Mouse (Mus musculus): ENCODE measurements at regions not wholly inside any gene's neighbourhood (a gene's known extent, or its start where the extent isn't known, plus 50 kb on each side); places are given as distances from the start of the nearest gene placed in this dataset.

DNA sequence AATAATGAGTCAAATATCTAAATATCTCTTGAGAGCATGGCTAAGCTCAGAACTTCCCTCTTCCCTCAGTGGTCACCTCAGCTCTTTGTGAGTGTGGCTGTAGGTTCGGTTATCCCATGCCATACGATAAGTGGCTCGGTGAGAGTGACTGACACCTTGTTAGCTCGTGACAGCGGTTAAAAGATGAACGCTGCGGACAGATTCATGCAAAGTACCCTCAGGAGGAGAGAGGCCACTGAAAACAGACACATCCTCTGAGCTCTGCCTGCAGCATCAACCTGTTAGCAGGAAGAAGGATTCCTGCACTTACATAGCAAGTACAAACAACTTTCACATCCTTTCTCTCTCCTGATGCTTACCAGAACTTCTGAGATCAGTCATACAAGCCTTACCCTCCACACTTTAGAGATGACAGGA, 163.2 kb upstream of the Bcl6 start:
- no peak for DNase-seq (ENCODE audit: low spot score in 2 of 2)

DNA sequence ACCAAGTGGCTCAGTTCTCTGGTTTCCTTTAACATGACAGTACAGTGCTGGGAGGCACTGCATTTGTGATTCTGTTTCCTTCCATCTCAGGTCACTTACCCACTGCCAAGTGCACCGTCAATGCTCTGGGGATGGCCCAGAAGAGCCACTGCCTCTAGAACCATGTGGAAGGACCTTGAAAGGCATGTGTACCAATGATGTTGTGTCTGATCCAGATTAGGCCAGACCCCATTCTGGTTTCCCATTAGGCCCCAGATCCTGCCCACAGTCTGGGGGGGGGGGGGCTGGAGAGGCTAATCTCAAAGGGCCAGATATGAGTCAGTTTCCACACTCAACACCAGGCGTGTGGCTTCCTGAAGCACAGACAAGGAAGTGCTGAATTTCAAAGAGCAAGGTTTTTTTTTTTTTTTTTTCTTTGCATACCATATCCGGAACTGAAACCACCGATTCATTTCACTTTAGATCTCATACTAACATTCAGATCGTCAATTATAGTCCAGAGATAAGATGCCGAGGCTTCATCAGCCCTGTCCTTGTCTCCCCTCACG, 162.6 kb upstream of the Bcl6 start:
- DNase-seq (ENCODE audit: low spot score in 2 of 2): peak in 1 of 2 experiments; percentile 25

DNA sequence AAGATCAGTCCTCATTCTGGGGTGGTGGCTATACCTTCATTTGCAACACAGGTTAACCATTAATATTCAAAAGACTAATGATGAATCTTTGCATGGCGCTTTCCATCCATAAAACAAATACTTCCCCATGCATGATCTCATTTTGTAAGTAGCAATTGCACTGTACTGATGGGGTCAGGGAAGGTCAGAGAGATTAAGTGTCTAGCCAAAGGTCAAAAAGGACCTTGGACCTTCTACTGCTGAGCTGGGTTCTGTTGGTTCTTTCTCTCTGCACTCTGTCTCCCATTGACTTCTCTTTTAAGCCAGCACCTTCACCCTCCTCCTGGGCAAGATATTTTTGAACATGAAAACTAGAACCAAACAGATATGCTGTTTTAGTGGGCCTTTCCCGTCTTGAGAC, 161.9 kb upstream of the Bcl6 start:
- no peak for DNase-seq (ENCODE audit: low spot score in 2 of 2)

DNA sequence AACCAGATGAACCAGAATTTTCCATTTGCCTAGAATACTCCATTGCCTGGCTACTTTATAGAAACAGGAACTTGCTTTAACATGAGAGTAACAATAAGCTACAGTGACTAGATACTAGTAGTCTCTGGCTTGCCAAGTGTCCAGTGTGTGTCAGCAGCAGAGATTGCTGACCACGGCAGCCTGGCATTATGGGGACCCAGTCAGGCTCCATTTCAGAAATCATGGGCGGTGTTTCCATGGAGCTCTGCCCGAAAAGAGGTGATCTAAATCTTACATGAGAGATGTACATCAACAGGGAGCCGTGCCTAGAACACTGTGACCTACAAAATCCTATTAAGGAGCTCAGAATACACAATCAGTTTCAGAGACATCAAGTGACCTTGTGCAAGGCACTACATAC, 160.8 kb upstream of the Bcl6 start:
- peak; percentile 73 for DNase-seq (ENCODE audit: low spot score in 2 of 2)

DNA sequence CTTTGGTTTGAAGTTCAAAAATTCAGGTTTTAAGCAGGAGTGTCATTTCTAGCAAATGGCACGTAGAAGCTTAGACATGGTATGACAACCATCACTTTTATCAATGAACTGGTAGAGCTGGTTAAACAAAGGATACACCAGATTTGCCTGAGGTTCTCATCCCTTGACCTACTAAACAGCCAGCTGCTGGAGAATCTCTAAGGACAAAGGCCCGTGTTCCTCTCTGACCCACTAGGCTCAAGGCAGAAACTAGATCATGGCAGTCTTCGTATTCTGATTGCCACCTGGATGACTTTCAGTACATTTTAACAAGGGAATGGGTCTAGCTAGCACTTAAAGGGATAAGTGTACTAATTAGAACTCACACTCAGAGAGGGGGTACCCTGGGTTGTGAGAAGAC, 155.2 kb upstream of the Bcl6 start:
- DNase-seq (ENCODE audit: low spot score in 2 of 2): no peak

DNA sequence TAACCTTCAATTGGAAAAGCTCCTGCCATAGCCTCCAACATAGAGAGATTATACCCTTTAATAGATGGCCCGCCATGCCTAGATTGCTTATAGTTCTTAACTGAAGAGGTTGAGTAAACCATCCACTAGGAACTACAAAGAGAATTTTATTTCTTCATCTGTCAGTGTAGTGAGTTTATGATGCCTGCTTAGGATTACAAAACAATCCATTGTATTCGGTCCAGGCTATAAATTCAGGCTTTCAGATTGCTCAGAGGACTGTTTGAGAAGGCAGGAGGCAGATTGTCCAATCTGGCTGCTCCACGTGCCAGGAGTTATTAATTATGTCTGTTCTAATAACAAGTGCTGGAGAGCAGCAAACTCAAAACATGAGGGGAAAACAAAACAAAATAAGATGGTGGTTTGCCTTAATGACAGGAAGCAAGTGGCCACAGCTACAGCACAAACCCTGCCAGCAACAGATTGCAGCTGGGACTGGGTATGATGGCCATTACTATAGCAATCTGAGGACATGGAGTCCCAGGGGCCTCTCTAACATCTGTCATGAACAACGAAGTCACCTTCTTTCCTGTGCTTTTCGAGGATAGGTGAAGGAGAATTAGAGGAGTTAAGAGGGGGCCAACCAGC, 154.4 kb upstream of the Bcl6 start:
- no peak for DNase-seq (ENCODE audit: low spot score in 2 of 2)

DNA sequence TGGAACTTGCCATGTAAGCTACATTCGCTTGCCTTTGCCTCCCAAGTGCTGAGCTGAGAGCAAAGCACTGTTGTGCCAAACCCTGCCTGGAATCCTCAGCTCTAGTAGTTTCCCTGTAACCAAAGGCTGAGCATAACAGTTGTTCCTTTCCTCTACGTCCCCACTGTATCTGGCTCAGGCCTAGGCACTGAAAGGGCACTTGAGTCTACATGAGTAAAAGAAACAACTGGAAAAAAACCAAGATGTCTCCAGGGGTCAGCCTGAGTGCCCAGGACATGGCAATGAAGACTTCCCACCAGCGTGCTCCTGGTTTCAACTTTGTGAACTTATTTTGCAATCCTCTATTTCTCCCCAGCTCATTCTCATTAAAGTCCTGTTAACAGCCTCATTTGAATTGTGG, 150.5 kb upstream of the Bcl6 start:
- DNase-seq (ENCODE audit: low spot score in 2 of 2): no peak

DNA sequence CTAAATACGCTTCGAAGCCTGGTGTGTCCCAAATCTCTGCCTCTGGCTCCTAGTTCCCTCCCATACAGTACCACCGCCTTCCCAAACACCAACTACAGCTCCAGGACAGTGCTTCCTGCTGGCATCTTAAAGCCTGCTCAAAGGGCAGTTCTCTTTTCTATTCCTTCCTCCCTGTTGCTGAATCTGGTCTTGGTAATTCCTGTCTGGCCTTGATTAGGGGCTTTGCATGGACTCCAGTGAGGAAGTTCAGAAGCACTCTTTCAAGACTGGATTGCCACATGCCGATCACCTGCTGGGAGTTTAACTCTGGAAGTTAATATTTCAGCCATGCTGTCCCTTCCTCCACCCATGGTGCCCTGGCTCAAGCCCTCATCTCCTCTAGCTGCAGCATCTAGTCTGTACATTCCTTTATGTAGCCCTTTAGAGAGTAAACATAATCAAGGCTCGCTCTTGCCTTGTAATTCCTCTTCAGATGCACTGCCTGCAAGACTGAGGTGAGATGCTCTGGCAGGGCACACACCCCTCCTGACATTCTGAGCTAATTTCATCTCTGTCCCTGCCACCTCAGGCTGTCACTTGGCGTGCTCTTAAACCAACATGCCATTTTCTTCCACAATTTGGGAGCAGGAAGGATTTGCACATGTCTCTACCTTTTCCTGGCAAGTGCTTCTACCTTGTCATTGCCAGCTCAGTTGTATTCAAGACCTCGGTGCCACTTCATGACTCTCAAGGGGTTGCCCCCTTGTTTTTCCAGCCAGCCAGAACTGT, 148.8 kb upstream of the Bcl6 start:
- DNase-seq (ENCODE audit: low spot score in 2 of 2): no peak

DNA sequence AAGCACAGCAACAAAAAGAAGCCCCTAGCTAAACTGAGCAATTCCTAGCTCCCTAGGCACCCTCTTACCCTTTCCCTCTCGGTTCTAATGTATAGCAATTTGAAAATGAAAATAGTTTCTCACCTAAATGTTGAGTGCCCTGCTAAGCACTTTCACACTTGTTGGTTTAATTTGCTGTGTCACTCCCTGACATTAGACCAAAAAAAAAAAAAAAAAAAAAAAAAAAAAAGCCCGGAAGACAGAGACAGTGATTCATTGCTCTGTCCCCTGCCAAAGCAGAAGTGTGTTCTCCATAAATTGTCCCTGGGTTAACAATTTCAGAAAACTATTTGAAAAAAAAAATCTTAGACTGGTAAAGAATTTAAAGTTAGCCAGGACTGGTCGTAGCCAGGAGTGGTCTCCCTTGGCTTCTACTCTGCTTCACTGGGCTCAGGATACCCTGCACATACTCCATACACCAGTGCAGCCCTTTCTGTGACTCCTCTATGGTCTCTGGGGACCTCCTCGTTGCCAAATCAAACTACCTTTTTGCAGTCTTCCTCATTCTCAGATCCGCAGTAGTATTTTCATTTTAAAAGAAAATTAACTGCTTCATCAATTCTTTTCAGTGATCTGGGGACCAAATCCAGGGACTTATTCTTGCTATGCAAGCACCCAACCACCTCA, 148.0 kb upstream of the Bcl6 start:
- DNase-seq (ENCODE audit: low spot score in 2 of 2): no peak

DNA sequence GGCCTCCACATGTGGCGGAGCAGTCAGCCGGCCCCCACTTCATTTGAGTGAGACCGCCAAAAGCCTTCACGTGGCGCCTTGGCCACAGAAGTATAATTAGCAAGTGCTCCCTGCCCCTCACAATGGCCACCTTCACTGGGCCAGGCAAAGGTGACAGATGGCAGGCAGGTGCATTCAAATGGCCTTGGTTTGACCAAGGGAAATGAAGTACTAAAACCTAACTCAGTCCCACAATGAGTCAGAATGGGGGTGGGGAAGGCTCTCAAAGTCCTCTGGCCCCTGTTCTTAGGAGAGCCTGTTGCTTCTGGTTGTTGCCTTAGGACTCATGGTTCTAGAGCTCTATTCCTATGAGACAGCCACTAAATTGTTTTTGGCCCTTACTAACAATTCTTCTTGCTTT, 147.2 kb upstream of the Bcl6 start:
- DNase-seq (ENCODE audit: low spot score in 2 of 2): no peak

DNA sequence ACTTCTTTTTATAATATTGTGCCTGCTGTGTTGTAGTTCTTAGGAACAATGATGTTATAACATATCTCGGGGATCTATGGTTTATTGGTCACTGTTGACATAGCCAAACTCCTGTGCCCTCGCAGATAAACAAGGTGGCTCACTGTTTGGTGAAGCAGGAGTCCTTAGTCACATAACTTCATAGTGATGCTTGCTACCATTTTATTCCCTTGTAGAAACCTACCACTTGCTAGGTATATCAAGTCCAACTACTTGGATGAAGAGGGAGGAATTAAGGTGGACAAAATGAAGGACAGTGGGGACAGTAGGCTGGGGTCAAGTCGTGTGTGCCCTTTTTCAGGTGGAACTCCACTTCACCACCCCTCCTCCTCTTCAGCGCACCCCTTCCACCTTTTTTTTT, 146.7 kb upstream of the Bcl6 start:
- no peak for DNase-seq (ENCODE audit: low spot score in 2 of 2)

DNA sequence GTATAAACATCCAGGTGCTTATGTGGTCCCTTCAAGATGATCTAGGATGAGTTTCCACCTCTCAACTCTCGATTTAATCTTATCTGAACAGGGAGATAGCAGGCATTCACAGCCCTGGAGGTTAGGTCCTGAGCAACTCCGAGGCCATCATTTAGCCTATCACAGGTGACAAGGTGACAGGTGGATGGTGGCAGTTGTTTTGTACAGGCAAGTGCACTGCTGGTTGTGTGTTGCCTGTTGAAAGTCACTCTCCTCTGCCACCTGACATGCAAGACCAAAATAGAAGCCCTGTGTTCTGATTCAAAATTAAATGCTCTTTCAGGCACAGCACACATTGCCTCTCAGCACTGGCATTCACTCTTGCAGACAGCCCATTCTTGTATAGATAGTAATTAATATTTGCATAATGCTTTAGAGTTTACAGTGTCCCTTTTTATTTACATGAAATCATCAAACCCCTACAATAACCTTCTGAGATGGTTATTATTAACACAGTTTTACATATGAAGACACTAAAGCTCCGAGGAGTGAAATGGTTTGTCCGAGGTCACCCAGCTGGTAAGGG, 145.9 kb upstream of the Bcl6 start:
- no peak for DNase-seq (ENCODE audit: low spot score in 2 of 2)

DNA sequence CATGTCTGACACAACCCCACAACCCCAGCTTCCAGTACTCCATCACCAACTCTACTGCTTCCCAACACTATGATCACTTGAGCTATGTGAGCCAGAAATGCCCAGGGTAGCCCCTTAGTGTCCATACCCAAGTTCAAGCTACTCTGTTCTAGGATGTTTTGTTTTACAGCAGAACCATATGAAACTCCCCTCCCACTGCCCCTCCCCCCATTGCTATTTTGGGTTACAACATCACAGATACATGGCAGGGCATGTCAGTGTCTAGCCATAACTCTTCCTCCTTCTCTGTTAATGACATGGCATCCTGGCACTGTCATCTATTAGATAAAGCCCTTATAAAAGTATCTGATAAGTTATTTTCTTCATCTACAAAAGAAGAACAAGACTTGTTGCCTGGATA, 142.0 kb upstream of the Bcl6 start:
- DNase-seq (ENCODE audit: low spot score in 2 of 2): no peak

DNA sequence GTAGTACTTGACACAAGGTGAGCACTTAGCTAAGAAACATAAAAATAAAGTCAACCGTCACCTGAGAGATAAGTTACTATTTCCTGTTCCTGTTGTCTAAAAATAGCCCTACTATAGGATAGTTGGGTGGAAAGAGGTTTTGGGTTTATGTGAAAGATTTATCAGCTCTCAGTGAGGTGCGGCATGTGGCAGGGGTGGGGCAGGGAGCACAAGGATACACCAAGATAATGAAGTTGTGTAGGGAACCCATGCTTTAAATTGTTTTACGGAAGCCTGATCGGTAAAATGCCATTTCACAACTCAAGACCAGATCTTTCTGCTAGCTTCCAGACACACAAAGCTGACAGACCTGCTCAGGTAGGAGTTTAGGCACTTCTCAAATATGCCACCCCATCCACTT, 141.0 kb upstream of the Bcl6 start:
- DNase-seq (ENCODE audit: low spot score in 2 of 2): no peak

DNA sequence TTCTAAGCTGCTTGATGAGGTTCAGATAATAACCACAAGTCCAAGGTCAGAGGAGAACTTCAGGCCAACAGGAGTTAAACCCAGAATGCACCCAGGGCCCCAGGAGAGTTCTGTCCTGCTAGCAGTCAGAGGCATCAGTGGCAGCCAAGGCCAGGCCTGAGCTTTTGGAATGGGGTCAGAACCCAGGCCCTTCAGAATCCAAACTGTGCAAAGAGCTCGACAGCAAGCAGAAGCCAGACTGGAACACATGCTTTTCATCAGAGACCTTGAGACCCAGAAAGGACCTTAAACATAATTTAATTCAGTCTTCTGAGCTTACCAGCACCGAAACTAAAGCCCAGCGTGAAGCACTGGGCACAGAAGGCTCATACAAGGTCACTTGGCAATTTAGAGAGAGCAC, 139.9 kb upstream of the Bcl6 start:
- peak; percentile 29 to 30 for DNase-seq (ENCODE audit: low spot score in 2 of 2)

DNA sequence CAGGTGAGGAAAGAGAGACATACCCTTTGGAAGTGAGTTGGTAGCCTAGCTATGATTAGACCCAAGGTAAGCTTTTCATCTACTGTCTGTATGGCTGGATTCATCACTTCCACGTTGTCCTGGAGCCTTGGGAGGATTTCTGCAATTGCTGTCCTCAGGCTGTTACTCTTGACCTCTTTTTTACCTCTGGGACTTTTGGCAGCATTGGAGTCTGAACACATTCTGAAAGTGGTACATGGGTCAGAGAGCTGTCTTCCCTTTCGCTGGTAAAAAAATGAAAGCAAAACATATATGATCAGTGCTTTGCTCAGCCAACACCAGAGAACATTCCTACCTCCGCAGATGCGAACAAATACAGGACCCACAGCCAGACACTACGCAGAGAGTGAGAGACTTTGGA, 136.1 kb upstream of the Bcl6 start:
- DNase-seq (ENCODE audit: low spot score in 2 of 2): no peak

DNA sequence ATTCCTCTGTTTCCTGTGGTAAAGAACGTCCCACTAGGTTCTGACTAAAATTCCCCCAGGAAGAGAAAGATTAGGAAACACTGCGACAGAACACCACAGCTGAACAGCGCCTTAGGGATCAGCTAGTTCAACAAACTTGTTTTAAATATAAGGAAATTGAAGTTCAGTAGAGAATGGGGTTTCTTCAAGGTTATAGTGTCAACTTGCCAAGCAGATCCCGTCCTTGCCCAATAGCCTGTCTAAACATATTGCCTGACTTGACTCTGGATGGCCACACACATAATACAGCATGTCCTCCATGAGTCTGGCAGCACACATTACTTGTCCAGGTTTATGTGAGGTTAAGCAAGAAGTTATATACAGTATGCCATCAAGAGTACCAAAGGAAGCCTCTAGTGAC, 135.4 kb upstream of the Bcl6 start:
- DNase-seq (ENCODE audit: low spot score in 2 of 2): no peak

DNA sequence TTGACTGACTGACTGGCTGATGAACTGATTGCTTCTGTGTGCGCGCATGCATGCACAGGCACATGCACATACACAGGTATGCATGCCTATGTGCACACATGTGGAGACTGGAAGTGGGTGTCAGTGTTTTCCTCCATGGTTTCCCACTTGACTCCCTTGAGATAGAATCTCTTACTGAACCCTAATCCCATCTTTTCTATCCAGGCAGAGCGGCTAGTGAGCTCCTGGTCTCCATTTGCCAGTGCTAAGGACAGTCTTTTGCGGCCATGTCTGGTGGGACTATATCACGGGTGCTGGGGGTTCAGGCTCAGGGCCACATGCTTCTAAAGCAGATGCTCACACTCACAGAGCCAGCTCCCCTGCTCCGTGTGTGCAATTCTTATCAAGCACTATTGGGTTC, 133.0 kb upstream of the Bcl6 start:
- no peak for DNase-seq (ENCODE audit: low spot score in 2 of 2)

DNA sequence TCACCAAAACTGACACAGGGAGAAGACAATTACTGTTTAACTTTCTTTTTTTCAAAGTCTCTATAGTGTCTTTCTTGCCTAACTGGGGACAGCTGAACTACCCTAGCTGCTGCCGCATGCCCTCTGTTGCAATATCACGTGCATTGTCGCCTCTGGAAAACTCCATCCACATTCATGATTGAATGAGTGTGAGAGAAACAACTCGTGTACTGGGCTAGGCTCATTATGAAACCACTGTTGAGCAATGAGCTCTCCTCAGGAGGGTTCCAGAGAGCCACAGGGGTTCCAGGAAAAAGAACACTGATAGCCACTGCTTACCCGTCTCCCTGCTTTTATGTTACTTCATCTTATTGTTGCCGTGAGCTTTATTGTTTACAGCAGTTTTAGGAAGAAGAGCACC, 132.2 kb upstream of the Bcl6 start:
- no peak for DNase-seq (ENCODE audit: low spot score in 2 of 2)

DNA sequence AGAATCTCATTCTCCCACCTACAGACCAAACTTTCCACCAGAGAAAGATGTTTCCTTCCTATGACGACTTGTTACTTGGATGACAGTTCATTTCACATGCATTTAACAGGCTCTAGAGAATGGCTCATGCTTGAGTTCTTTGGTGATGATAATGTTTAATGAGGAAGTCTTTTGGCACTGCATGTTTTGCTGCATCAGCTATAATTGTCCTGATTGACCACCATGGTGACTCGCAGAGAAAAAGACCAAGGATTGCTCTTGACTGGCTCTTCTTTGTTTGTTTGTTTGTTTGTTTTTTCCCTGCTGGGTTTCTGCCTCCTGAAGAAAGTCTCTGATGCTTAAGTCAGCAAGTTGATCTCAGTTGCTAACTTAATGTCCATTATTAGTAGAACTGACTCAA, 129.8 kb upstream of the Bcl6 start:
- no peak for DNase-seq (ENCODE audit: low spot score in 2 of 2)

DNA sequence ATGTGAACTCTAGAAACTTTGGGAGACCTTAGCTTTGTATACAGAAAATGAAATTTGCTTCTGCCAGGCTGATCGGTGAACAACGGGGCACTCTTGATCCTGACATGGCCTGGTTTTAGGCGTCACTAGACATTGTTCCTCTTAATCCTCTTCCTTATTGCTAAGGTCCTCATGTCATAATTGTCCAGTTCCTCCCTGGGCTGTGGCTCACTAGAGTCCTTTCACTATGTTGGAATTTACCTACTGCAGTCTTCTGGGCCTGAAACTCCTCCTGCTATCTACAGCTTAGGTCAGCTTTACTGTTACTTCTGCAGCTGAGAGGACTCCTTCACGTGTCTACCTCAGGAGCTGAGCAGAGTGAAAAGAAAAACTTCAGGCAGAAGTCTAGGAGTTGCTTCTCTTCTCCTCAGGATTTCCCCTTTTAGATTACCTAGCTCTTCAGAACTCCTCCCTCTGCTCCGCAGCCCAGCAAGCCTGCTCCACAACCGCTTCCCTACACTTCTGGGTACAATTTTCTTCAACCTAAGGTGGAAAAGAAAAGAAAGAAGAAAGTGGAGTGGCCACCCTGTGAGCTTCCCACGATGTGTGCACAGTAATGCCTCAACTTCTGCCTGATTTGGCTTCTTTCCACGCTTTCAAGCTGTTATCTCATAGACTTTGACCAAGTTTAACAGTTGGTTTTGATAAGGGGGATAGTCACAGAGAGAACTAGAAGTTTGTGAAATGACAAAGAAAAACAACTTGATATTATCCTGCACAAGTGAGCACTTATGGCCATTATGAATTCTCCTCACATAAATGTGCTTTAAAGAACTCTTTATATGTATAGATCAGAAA, 114.4 kb upstream of the Bcl6 start:
- DNase-seq (ENCODE audit: low spot score in 2 of 2): no peak
